Mouse (Mus musculus): ENCODE measurements around the gene Mroh2a.

The Mroh2a gene

DNA sequence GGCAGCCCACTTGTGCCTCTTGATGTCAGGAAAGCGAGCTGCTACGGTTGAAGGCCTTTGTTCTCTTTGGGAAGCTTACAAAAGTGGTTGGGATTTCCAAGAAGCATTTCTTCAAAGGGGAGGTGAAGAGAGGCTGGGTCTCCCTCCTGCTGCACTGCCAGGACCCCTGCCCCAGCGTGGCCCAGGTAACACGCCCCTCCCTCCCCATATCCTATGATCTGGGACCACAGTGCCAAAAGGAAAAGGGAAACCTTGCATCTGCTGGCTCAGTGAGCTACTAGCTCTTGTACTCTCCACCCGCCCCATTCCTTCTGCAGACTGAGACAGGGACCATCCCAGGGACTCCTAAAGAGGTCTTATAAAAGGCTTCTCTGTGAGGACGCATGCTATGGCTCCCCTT, 30.9 kb downstream of the Mroh2a start:
- no peak for DNase-seq (ENCODE audit: extremely low read depth, insufficient read length, low spot score)

GRCm38 (mm10) chr1:88258361-88258760, 31.6 kb downstream of the Mroh2a start:
- no peak for DNase-seq (ENCODE audit: extremely low read depth, insufficient read length, low spot score)

DNA sequence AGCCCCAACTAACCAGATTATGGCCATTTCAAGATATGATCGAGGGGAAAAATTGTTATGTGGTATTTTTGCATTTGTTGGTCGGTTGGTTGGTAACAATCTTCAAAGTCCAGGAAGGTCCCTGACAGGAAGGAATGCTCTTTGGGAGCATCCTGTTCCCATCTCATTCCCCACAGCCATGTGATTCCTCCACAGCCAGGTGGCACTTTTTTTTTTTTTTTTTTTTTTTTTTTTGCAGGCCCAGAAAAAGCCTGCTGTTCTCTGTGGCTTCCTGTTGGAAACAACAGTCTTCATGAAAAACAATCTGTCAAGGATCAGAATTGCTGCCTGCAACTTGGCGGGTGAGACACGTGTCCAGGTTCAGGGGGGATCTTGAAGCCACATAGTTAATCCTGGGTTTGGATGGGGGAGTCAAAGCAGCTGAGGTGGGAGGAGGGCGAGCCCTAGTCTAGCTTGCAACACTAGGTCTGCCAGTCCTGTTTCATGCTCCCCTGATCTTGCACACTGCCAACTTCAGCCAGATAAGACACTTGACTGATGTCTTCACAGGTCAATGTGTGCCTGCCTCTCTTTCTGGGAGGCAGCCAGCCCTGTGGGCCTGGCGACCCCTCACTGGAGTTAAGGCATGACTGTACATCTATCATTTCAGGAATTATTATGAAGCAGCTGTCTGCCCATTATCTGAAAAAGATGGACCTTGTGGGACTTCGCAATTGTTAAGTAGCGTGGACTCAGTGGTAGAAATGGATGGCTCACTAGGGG, 32.3 kb downstream of the Mroh2a start:
- DNase-seq (ENCODE audit: extremely low read depth, insufficient read length, low spot score), result no peak

DNA sequence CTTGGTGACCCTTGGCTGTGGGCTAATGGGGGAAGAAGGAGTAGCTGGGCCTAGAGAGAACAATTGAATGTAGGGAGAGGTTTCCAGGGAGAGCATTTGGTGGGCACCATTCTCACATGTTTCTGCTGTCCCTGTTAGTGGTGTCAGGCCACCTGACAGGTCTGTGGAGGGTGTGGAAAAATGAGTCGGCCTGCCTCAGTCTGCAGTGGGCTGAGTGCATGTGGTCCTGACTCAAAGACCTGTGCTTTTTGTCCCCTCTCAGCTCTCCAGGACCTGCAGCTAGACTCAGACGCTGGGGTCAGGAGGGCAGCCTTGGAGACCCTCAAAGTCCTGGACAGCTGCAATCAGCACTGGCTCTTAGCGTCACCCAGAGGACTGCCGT, 32.8 kb downstream of the Mroh2a start:
- DNase-seq (ENCODE audit: extremely low read depth, insufficient read length, low spot score), result no peak

- peak; percentile 51 for DNase-seq (ENCODE audit: extremely low read depth, insufficient read length, low spot score)
Measured at GRCm38 (mm10) chr1:88260114-88260513, 33.3 kb downstream of the Mroh2a start.

DNA sequence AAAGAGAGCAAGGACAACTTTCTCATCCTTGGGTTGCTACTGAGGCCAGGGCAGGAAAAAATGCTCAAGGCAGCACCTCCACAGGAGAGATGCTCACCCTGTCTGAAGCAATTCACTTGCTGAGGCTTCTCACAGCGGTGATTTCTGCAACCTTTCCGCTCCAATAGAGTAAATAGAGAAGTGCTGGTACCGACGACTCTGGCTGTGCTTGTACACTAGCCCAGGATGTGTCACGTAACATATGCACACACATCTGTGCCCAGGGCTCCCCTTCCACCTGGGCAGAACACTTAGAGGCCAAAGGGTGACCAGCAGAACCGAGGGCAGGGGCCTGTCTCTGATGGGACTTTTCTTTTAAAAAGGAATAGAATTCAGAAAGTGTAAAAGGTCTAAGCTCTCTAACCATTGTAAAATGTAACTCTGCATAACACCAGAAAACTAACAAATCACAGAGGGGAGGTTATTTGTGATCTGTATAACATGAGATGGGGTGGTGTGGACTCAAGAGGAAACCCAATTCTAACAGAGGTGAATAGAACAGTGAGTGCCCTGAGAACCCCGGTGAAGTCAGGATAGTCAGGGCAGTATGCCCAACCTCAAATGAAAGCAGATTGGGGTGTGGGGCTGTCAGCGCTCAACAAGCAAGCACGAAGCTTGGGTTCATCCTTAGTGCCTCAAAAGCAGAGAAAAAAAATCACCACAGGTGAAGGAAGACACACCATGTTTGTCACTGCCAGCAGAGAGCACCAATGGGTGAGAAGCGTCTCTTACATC, 34.0 kb downstream of the Mroh2a start:
- no peak for DNase-seq (ENCODE audit: extremely low read depth, insufficient read length, low spot score)

- DNase-seq (ENCODE audit: extremely low read depth, insufficient read length, low spot score), result no peak
Measured at GRCm38 (mm10) chr1:88261706-88262105, 34.9 kb downstream of the Mroh2a start.

- peak; percentile 74 for DNase-seq (ENCODE audit: extremely low read depth, insufficient read length, low spot score)
Measured at GRCm38 (mm10) chr1:88262255-88262654, 35.5 kb downstream of the Mroh2a start.

DNA sequence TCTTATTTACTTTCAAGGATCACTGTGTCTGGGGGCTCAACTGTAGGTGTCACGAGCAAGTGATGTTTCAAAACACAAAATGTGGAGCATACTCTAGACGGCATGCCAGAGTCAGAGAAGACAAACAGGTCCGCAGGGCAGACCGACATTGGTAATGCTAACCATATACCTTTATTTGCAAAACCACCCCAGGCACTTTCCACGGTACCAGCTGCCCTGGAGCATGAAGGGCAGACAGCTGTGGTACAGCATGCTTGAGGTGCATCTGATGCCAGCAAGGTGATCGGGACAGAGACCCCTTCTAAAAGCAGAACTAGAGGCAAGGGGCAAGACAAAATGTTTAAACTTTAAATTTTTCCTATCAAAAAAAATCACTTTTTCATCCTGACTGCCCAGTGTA, 36.2 kb downstream of the Mroh2a start:
- no peak for DNase-seq (ENCODE audit: extremely low read depth, insufficient read length, low spot score)

DNA sequence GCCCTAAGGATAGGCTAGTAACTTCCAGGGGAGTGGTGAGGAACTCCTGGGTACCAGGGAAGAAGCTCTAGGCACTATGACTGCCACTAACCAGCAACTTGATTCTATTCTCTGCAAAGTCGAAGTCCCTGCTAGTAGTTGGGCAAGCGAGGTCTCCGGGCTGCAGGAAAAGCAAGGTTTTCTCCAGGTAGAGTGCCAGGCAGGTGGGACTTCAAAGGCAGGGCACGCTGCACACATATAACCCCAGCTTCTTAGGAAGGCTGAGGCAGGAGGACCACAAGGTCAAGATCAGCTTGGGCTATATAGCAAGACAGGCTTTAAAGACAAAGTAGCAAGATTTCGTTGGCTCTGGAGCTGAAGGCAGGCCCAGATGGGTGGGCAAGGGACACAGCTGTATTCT, 37.0 kb downstream of the Mroh2a start:
- DNase-seq (ENCODE audit: extremely low read depth, insufficient read length, low spot score), result no peak

- DNase-seq (ENCODE audit: extremely low read depth, insufficient read length, low spot score), result no peak
Measured at GRCm38 (mm10) chr1:88264237-88264868, 37.6 kb downstream of the Mroh2a start.

- DNase-seq (ENCODE audit: extremely low read depth, insufficient read length, low spot score), result no peak
Measured at GRCm38 (mm10) chr1:88264869-88265240, 38.1 kb downstream of the Mroh2a start.

- no peak for DNase-seq (ENCODE audit: extremely low read depth, insufficient read length, low spot score)
Measured at GRCm38 (mm10) chr1:88266123-88266522, 39.3 kb downstream of the Mroh2a start.

DNA sequence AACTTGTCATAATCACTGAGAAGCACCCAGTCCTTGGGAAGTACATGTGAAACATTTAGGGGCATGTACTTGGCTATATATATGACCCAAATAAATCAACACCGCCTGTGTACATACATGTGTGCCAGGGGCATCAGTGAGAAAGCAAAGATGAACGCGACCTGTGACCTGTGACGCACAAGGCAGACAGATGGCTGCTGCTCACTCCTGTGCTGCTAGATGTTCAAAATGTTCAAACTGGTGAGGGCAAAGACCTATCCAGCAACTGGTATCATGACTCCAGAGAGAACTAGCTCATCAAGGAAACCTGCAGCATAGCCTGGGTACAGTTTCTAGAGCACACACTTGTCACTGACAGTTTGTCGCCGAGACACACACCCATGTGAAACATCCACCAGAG, 40.7 kb downstream of the Mroh2a start:
- DNase-seq (ENCODE audit: extremely low read depth, insufficient read length, low spot score), result no peak

DNA sequence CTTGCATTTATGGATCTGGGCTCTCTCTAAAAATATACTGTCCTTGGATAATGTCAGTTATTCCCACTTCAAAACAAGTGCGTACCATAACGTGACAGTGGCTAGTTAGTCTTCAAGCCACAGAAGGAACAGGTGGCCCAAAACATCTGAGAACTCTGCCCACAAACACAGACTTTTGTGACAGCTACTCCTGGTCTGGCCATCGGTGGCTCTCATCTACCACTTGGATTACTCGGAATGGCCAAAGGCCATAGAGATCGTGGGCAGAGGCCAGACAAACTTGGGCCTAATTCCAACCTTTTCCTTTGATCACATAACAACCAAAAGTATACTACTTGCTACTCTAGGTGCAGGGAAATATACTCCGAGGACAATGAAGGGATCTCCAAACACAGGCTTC, 41.3 kb downstream of the Mroh2a start:
- DNase-seq (ENCODE audit: extremely low read depth, insufficient read length, low spot score), result no peak

DNA sequence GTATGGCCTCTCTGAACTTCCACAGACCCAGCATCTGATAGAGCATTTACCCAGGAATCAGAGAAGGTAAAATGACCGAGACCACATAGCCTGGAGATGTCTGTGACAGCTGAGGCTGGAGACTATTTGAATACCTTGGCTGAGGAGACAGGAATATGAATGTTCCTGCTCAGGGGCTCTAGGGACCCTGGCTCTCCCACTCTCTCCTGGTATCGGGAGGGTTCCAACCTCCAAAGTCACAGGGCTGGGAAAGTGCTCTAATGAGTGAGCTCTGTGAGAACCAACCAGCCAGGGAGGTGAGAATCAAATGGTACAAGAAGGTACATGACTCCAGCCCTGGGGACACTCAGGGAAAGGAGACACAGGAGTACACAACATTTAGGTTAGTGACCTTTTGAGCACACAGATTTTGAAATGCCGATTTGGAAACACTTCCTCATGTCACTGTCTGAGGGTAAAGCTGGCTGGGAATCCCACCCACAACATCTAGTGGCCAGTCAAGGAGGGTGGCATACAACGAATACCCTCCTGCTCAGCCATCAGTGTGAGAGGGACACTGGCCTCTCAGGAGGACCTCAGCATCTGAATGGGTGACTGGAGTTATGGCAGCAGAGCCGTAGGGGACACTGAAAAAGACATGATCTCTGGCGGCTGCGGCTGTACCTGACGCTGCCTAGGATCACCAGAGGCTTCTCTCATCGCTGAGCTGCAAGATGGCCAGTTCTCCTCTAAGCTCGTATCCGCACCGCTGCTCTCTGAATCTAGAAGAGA, 42.9 kb downstream of the Mroh2a start:
- no peak for DNase-seq (ENCODE audit: extremely low read depth, insufficient read length, low spot score)

- no peak for DNase-seq (ENCODE audit: extremely low read depth, insufficient read length, low spot score)
Measured at GRCm38 (mm10) chr1:88272851-88273250, 46.1 kb downstream of the Mroh2a start.

GRCm38 (mm10) chr1:88273326-88273725, 46.5 kb downstream of the Mroh2a start:
- no peak for DNase-seq (ENCODE audit: extremely low read depth, insufficient read length, low spot score)

GRCm38 (mm10) chr1:88273832-88274231, 47.0 kb downstream of the Mroh2a start:
- DNase-seq (ENCODE audit: extremely low read depth, insufficient read length, low spot score), result no peak

GRCm38 (mm10) chr1:88274371-88275077, 47.7 kb downstream of the Mroh2a start:
- no peak for DNase-seq (ENCODE audit: extremely low read depth, insufficient read length, low spot score)
